In the genomic region with DNA sequence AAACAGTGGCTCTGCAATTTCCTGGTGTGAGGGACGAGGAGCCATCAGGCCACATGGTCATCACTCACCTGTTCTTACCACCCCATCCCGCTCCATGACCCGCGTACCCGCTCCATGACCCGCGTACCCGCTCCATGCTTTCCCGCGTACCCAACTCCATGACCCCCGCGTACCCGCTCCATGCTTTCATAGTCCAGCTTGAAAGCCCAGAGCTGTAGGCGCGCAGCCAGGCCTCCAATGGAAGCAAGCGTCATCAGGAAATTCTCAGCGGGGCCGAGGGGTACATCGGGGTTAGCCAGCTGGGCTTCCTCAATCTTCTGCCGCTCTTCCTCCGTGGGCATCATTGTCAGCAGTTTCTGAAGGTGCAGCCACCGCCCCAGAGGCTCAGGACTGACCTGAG, we compare ENCODE assay signal across 1 mouse cellular context.
TF ChIP-seq lines count a peak whose summit lies in the region.

No protein-coding gene starts in this region.

TF ChIP-seq in ES-E14, 5 proteins besides CTCF, POLR2A, EP300 and RAD21:
- TF ChIP-seq ZC3H11A (IDR thresholded peaks at IDR 0.05; ENCODE audit: borderline replicate concordance, low read depth, low read length) (no peak), HCFC1 (IDR thresholded peaks at IDR 0.05; ENCODE audit: borderline replicate concordance, insufficient read depth, low read length) (no peak), CHD2 (IDR thresholded peaks at IDR 0.05; ENCODE audit: low read depth, low read length) (no peak), MAFK (IDR thresholded peaks at IDR 0.05; ENCODE audit: insufficient read depth, low read depth, low read length) (no peak), ZNF384 (IDR thresholded peaks at IDR 0.05; ENCODE audit: low read depth, low read length) (no peak)
